Mouse (Mus musculus): Measurements from ENCODE around the gene Rrm2. TPM values are rescaled to one million over a fixed set of nuclear protein-coding genes. Genes with fewer than 3 reads are reported as not detected.
"Not testable (repeated sequence)": the region's sequence is repeated elsewhere in the genome, so short reads cannot be mapped to it uniquely, and the experiment has no call there.

Gene Rrm2
- polyA plus RNA-seq, 2 experiments = 60.6 to 128 TPM

DNA sequence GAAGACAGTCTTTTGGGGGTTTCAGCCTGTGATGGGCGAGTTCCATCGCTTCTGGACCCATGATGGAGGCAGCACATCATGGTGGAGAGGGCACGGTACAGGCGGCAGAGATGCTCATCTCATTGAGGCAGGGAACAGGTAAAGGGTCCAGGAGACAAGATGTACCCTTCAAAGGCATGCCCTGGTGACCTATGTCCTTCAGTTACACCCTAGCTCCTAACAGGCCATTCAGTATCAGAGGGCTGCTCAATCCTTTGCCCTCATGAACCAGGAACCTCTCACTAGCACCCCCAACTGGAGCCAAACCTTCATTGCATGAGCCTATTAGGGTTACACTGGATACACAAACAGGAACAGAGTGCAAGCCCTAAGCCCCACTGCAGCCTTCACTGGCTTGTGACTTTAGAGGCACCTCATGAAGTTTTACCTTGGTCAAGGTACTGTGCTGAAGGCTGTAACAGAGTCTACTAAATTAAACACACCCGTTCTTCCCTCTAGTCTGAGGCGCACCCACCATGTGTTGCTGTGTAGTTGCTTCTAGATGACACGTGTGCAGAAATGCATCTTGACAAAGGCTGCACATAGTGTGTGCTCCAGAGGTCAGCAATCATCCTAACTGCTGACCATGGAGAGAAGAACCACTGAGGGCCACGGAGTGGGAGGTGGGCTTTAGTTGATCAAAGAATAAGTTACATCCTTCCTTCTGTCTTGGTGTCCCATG lies 10.4 kb upstream of the Rrm2 start:
- Histone ChIP-seq H3K27ac (replicated peaks; ENCODE audit: low read depth, low read length) (no peak overlapping the region), H3K4me1 (ENCODE audit: control insufficient read depth, insufficient read depth, low read length) (no peaks in the 10 kb centered on the region), H3K36me3 (ENCODE audit: control insufficient read depth, insufficient read depth, low read length) (no peaks in the 10 kb centered on the region), H3K4me2 (replicated peaks; ENCODE audit: low read depth, low read length, severe bottlenecking) (no peak overlapping the region), H3K9ac (ENCODE audit: low read depth, low read length, severe bottlenecking) (no peak overlapping the region), H3K27me3 (ENCODE audit: control insufficient read depth, insufficient read depth, low read length) (no peaks in the 10 kb centered on the region), H3K9me3 (ENCODE audit: control insufficient read depth, low read length) (no peaks in the 10 kb centered on the region), H3K4me3 (replicated peaks; ENCODE audit: low read length) (no peak overlapping the region)
- WGBS = 53% methylated on average over 8 of the region's 8 CpGs
- TF ChIP-seq POLR2A (IDR thresholded peaks at IDR 0.05; ENCODE audit: borderline replicate concordance, extremely low read depth, insufficient read depth, insufficient read length) = no peak
- DNase-seq (ENCODE audit: low spot score) (no peak), ATAC-seq (ENCODE audit: low FRiP score, low read depth) (no peak)

DNA sequence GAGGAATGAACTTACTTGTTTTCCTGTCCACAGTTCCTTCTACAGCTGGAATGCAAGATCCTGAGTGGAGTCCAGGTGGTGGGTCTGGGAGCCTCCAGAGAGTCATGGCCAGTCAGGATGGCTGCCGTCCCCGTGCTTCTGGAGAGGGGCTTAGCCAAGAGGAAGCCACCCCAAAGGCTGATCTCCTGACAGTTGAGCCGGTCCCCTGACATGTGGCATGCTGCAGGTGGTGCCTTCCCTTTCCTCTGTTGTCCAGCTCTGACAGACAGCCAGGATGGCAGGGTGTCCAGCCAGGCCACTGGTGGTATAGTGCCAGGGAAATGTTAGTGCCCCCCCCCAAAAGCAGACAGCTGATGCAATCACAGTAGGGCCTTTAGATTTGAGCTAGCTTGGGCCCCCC lies 9.5 kb upstream of the Rrm2 start:
- H3K9ac ChIP-seq (ENCODE audit: low read depth, low read length, severe bottlenecking) = no peak overlapping the region
- 76% methylated on average over 3 of the region's 3 CpGs for WGBS
- H3K4me3 ChIP-seq (replicated peaks; ENCODE audit: low read length) = no peak overlapping the region
- H3K4me1 ChIP-seq (ENCODE audit: control insufficient read depth, insufficient read depth, low read length) = no peaks in the 10 kb centered on the region
- TF ChIP-seq POLR2A (IDR thresholded peaks at IDR 0.05; ENCODE audit: borderline replicate concordance, extremely low read depth, insufficient read depth, insufficient read length) = no peak
- no peaks in the 10 kb centered on the region for H3K9me3 ChIP-seq (ENCODE audit: control insufficient read depth, low read length)
- no peak overlapping the region for H3K4me2 ChIP-seq (replicated peaks; ENCODE audit: low read depth, low read length, severe bottlenecking)
- no peak for DNase-seq (ENCODE audit: low spot score)
- H3K27me3 ChIP-seq (ENCODE audit: control insufficient read depth, insufficient read depth, low read length) = no peaks in the 10 kb centered on the region
- ATAC-seq (ENCODE audit: low FRiP score, low read depth) = no peak
- H3K36me3 ChIP-seq (ENCODE audit: control insufficient read depth, insufficient read depth, low read length) = no peaks in the 10 kb centered on the region
- H3K27ac ChIP-seq (replicated peaks; ENCODE audit: low read depth, low read length) = no peak overlapping the region

DNA sequence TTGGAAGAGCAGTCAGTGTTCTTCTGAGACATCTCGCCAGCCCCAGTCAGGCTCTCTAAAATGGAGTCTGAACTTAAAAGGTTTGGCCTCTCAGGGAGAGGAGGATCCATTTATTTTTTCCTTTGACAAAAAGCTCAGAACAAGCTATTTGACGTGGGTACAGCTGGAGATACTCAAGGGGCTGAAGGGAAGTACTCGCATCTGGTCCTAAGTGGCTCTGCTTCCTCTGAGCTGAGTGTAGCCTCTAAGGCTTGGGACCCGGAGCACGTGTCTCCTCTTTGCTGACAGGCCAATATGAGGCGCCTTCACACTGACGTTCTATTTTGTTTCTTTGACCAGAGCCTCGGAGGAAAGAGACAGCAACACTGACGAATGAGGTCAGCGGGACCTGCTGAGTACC lies 8.5 kb upstream of the Rrm2 start:
- H3K9ac ChIP-seq (ENCODE audit: low read depth, low read length, severe bottlenecking) = no peak overlapping the region
- no peaks in the 10 kb centered on the region for H3K36me3 ChIP-seq (ENCODE audit: control insufficient read depth, insufficient read depth, low read length)
- no peak overlapping the region for H3K4me3 ChIP-seq (replicated peaks; ENCODE audit: low read length)
- H3K4me1 ChIP-seq (ENCODE audit: control insufficient read depth, insufficient read depth, low read length) = no peaks in the 10 kb centered on the region
- no peak for DNase-seq (ENCODE audit: low spot score)
- WGBS = 57% methylated on average over 10 of the region's 10 CpGs
- no peak for TF ChIP-seq POLR2A (IDR thresholded peaks at IDR 0.05; ENCODE audit: borderline replicate concordance, extremely low read depth, insufficient read depth, insufficient read length)
- no peaks in the 10 kb centered on the region for H3K9me3 ChIP-seq (ENCODE audit: control insufficient read depth, low read length)
- H3K27me3 ChIP-seq (ENCODE audit: control insufficient read depth, insufficient read depth, low read length) = no peaks in the 10 kb centered on the region
- H3K4me2 ChIP-seq (replicated peaks; ENCODE audit: low read depth, low read length, severe bottlenecking) = no peak overlapping the region
- H3K27ac ChIP-seq (replicated peaks; ENCODE audit: low read depth, low read length) = no peak overlapping the region
- no peak for ATAC-seq (ENCODE audit: low FRiP score, low read depth)

DNA sequence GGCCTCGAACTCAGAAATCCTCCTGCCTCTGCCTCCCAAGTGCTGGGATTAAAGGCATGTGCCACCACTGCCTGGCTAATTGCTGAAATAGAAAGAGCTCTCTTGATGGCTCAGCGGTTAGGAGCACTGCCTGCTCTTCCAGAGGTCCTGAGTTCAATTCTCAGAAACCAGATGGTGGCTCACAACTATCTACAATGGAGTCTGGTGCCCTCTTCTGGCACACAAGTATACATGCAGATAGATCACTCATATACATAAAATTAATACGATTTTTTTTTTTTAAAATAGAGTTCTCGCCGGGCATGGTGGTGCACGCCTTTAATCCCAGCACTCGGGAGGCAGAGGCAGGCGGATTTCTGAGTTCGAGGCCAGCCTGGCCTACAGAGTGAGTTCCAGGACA lies 6.4 kb upstream of the Rrm2 start:
- H3K27me3 ChIP-seq (ENCODE audit: control insufficient read depth, insufficient read depth, low read length); H3K9ac ChIP-seq (ENCODE audit: low read depth, low read length, severe bottlenecking); H3K4me2 ChIP-seq (replicated peaks; ENCODE audit: low read depth, low read length, severe bottlenecking); H3K9me3 ChIP-seq (ENCODE audit: control insufficient read depth, low read length); H3K27ac ChIP-seq (replicated peaks; ENCODE audit: low read depth, low read length); ATAC-seq (ENCODE audit: low FRiP score, low read depth); DNase-seq (ENCODE audit: low spot score); H3K4me3 ChIP-seq (replicated peaks; ENCODE audit: low read length); H3K36me3 ChIP-seq (ENCODE audit: control insufficient read depth, insufficient read depth, low read length); H3K4me1 ChIP-seq (ENCODE audit: control insufficient read depth, insufficient read depth, low read length): not testable (repeated sequence)
- WGBS = 85% methylated on average over 9 of the region's 9 CpGs

DNA sequence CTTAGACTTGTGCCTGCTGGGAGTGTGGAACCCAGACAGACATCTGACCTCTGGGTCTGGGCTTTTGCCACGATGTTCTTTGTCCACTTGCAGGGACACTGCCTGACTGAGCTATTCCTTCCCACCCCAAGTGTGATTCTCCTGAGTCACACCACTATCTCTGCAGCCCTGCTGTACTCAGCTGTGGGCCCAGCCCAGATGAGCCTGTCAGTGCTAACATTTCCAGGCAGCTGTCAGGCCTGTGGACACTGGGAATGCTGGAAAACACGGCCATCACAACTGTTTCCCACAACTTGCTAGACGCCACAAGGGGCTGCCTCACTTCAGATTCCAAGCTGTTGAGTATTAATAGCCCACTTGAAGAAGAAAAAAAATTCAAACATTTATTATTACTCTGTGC lies 5.0 kb upstream of the Rrm2 start:
- Histone ChIP-seq H3K4me3 (replicated peaks; ENCODE audit: low read length) (no peak overlapping the region), H3K27me3 (ENCODE audit: control insufficient read depth, insufficient read depth, low read length) (no peaks in the 10 kb centered on the region), H3K36me3 (ENCODE audit: control insufficient read depth, insufficient read depth, low read length) (no peaks in the 10 kb centered on the region), H3K4me1 (ENCODE audit: control insufficient read depth, insufficient read depth, low read length) (peaks cover 14% of the 10 kb centered on the region; the same call in 1 of the 2 replicates), H3K9me3 (ENCODE audit: control insufficient read depth, low read length) (no peaks in the 10 kb centered on the region), H3K9ac (ENCODE audit: low read depth, low read length, severe bottlenecking) (no peak overlapping the region), H3K4me2 (replicated peaks; ENCODE audit: low read depth, low read length, severe bottlenecking) (no peak overlapping the region), H3K27ac (replicated peaks; ENCODE audit: low read depth, low read length) (no peak overlapping the region)
- no peak for TF ChIP-seq POLR2A (IDR thresholded peaks at IDR 0.05; ENCODE audit: borderline replicate concordance, extremely low read depth, insufficient read depth, insufficient read length)
- ATAC-seq (ENCODE audit: low FRiP score, low read depth) (peak; percentile 20; the same call in 1 of the 2 replicates), DNase-seq (ENCODE audit: low spot score) (no peak)
- WGBS = 85% methylated on average over 3 of the region's 3 CpGs
